Mouse (Mus musculus) c-Kit-positive CD71-negative TER-119-negative erythroid progenitor cells, embryonic 14.5 days (primary cell): ENCODE measurements around the gene Speer1.
"Not testable (repeated sequence)": the region's sequence is repeated elsewhere in the genome, so short reads cannot be mapped to it uniquely, and the experiment has no call there.

ENCODE experiments used
- DNase-seq: peaks from one replicate; pipeline ENCODE4 v3.0.0-alpha.2; 2013; ENCODE audit warnings: low read depth

The Speer1 gene

GRCm38 (mm10) chr5:11341216-11341615, at the start of gene Speer1:
Gene Speer1, plus strand, starts transcription at chr5:11341516.
- DNase-seq: not testable (repeated sequence)
